Mouse (Mus musculus) stomach, embryonic 15.5 days (tissue): ENCODE measurements around the gene Arx. TPM values are rescaled to one million over a fixed set of nuclear protein-coding genes. Genes with fewer than 3 reads are reported as not detected.
A peak's percentile ranks its signal among the peaks of the same experiment; 100 is the strongest.

Experiments
- ATAC-seq: fragments of 200-750 bp; cut with Nextera tagmentation; 2 replicates; pipeline ENCODE4 v1.8.0; 2017; ENCODE audit warnings: low read depth, moderate number of reproducible peaks, moderate TSS enrichment; ENCODE audit not compliant: insufficient read depth, low FRiP score
- H3K27ac ChIP-seq: fragments of 300-500 bp; sonication (generic); 2 replicates; pipeline ENCODE4 v1.5.1; 2015; ENCODE audit warnings: mild to moderate bottlenecking, inconsistent platforms
- H3K27me3 ChIP-seq: fragments of 300-500 bp; sonication (generic); replicated peaks from 2 replicates; pipeline ENCODE4 v1.6.1; 2015; ENCODE audit warnings: inconsistent platforms
- H3K36me3 ChIP-seq: fragments of 300-500 bp; sonication (generic); 2 replicates; pipeline ENCODE4 v1.6.1; 2015; ENCODE audit warnings: inconsistent platforms
- H3K4me1 ChIP-seq: fragments of 300-500 bp; sonication (generic); 2 replicates; pipeline ENCODE4 v1.6.1; 2015; ENCODE audit warnings: inconsistent platforms
- H3K4me2 ChIP-seq: fragments of 300-500 bp; sonication (generic); 2 replicates; pipeline ENCODE4 v1.6.1; 2015; ENCODE audit warnings: mild to moderate bottlenecking, inconsistent platforms
- H3K4me3 ChIP-seq: fragments of 300-500 bp; sonication (generic); replicated peaks from 2 replicates; pipeline ENCODE4 v1.5.1; 2015; ENCODE audit warnings: inconsistent platforms
- H3K9ac ChIP-seq: fragments of 300-500 bp; sonication (generic); 2 replicates; pipeline ENCODE4 v1.6.1; 2015; ENCODE audit warnings: inconsistent platforms
- H3K9me3 ChIP-seq: fragments of 300-500 bp; sonication (generic); 2 replicates; pipeline ENCODE4 v1.6.1; 2016; ENCODE audit warnings: inconsistent platforms
- WGBS: fragments of 180-500 bp; shearing (Covaris S2); methylation state at CpG from one replicate; pipeline ENCODE4 v1.1.7; 2015; 5-methylcytosine and 5-hydroxymethylcytosine counted together
- polyA plus RNA-seq: library from polyadenylated mRNA; unstranded; fragments of >200 nt; fragmentation: Nextera tagmentation; extraction: Ambion mirVana; gene quantifications from 2 replicates; pipeline ENCODE4 v1.2.1, GENCODE M21; 2015

Arx gene
- polyA plus RNA-seq = 0.49 and 0.66 TPM in 2 replicates

DNA sequence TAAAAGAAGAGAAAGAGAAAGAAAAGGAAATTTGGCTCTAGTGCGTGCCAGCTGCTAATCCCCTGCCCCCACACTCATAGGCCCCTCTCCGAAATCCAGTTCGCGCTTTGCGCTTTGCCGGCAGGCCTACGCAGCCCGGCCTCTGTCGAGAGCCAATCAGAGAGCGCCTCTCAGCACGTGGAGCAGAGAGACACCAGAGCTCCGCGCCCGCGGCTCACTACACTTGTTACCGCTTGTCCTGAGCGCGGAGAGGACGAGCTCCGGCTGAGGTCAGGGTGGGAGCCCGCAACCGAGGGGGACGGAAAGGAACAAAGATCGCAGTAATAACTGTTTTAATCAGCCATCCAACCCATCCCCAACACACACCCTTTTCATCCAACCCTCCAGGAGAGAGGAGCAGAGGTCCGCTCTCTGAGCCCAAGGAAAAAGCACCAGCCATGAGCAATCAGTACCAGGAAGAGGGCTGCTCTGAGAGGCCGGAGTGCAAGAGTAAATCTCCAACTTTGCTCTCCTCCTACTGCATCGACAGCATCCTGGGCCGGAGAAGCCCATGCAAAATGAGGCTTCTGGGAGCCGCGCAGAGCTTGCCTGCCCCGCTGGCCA, at the start of gene Arx:
Gene Arx, plus strand, starts transcription at position 155 of the 603 bp plus-strand sequence.
- 17% methylated on average over 31 of the region's 31 CpGs for WGBS
- H3K4me3 ChIP-seq = no peak within 1 kb of the TSS

DNA sequence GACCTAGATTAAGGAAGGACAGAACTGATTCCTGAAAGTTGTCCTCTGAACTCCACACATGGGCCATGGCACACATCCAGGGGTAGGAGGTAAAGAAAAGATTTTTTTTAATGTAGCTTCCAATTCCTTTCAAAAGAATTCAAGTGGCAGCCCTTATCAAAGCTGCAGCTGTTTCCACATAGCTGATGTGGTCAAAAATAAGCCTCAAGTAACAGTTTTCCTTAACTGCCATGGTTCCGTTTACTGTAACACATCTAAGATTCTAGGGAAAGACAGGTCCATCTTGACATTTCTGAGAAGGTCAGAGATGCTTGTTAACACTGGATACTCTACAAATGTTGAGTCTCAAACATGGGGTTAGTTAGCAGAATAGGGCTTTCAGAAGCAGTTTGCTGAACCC, 34.9 kb upstream of the Arx start:
- ATAC-seq = no peak
- Histone ChIP-seq H3K4me3 (no peak overlapping the region), H3K27ac (no peak overlapping the region), H3K36me3 (no peaks in the 10 kb centered on the region), H3K4me2 (no peak overlapping the region), H3K4me1 (no peaks in the 10 kb centered on the region), H3K9ac (no peak overlapping the region), H3K27me3 (no peaks in the 10 kb centered on the region), H3K9me3 (no peaks in the 10 kb centered on the region)
- 72% methylated on average over 1 of the region's 1 CpGs for WGBS

More for the DNA sequence above, at the start of gene Arx:
- Histone ChIP-seq H3K27me3 (peaks cover 72% of the 10 kb centered on the region), H3K4me2 (peak within 1 kb of the TSS; percentile 16; the same call in 1 of the 2 replicates), H3K9ac (no peak within 1 kb of the TSS), H3K27ac (no peak within 1 kb of the TSS), H3K4me1 (peaks cover 8% of the 10 kb centered on the region), H3K36me3 (no peaks in the 10 kb centered on the region), H3K9me3 (no peaks in the 10 kb centered on the region)
- ATAC-seq = peak; percentile 89

DNA sequence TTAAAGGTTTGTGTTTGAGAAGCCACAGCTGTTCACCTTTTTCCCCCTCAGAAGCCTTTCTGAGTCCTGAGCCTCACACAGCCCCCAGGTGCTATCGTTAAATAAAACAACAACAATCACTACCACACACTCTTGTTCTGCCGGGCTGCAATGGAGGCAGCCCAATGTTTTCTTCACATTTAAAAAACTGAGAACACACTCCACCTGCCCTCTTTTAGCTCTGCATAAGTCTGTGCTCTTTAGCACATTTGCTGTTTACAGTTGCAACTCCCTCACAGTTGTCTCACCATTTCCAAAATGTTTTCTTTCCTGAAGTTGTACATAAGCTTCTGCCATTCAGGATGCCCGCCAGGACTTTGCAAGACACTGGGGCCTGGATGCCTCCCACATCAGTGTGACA, 10.6 kb upstream of the Arx start:
- no peak overlapping the region for H3K4me3 ChIP-seq
- no peaks in the 10 kb centered on the region for H3K9me3 ChIP-seq
- H3K4me2 ChIP-seq = no peak overlapping the region
- no peak for ATAC-seq
- H3K4me1 ChIP-seq = no peaks in the 10 kb centered on the region
- 0 out of 2 replicates have a peak, but pooled peaks cover 12% of the 10 kb centered on the region for H3K27me3 ChIP-seq
- WGBS = 46% methylated on average over 3 of the region's 3 CpGs
- H3K9ac ChIP-seq = no peak overlapping the region
- H3K27ac ChIP-seq = no peak overlapping the region
- no peaks in the 10 kb centered on the region for H3K36me3 ChIP-seq

DNA sequence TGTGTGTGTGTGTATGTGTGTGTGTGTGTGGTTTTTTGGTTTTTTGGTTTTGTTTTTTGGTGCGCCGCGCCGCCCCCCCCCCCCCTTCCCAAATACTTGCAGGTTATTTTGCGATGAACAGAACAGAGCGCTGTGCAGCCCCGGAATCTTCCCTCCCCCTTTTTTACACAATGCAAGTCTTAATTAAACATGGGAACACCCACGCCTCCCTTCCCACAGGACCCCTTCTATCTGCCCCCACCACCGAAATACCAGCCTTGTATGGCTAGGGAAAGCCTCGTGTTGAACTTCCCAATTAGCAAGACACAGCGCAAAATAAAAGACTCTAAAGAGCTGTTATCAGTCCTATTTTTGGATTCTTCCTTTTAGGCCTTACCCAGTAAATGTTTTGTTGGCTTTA, 6.3 kb upstream of the Arx start:
- H3K4me3 ChIP-seq = no peak overlapping the region
- ATAC-seq = no peak
- H3K27ac ChIP-seq = no peak overlapping the region
- no peaks in the 10 kb centered on the region for H3K9me3 ChIP-seq
- no peak overlapping the region for H3K9ac ChIP-seq
- H3K36me3 ChIP-seq = no peaks in the 10 kb centered on the region
- H3K4me2 ChIP-seq = no peak overlapping the region
- H3K4me1 ChIP-seq = no peaks in the 10 kb centered on the region
- 31% methylated on average over 11 of the region's 11 CpGs for WGBS
- peaks cover 36% of the 10 kb centered on the region for H3K27me3 ChIP-seq

DNA sequence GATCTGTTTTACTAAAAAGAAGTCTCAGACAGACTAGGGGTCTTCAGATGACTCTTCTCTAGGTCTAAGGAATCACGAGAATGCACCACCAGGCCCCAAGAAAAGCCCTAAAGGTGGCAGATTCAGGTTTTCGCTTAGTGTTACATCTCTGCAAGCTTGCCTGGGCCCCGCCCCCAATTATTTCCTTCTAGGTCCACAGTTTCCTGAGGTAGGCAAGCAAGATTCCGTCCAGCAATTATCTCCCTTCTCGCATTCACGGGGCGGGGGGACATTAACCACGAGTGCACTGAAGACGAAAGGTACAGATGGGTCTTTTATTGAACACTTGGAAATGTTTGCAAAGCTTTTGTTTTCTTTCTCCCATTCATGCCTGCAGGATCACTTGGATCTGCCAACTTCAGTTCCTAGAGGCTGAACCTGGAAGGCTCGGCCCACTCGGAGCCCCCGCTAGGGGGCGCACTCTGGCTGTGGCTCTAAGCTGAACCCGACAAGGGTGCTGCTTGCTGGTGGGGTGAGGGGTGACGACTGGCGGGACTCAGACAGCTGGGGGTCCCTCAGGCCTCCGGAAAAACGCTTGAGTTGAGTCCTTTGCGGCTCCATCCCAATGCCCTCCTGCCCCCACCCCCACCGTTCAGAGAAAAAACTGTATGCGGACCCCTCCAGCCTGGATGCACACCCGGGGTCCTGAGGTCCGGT, 5.1 kb upstream of the Arx start:
- Histone ChIP-seq H3K9me3 (no peaks in the 10 kb centered on the region), H3K4me1 (no peaks in the 10 kb centered on the region), H3K36me3 (no peaks in the 10 kb centered on the region), H3K27me3 (peaks cover 49% of the 10 kb centered on the region), H3K27ac (no peak overlapping the region), H3K9ac (no peak overlapping the region), H3K4me3 (no peak overlapping the region), H3K4me2 (peak overlapping the region; percentile 23)
- 18% methylated on average over 23 of the region's 23 CpGs for WGBS
- no peak for ATAC-seq

DNA sequence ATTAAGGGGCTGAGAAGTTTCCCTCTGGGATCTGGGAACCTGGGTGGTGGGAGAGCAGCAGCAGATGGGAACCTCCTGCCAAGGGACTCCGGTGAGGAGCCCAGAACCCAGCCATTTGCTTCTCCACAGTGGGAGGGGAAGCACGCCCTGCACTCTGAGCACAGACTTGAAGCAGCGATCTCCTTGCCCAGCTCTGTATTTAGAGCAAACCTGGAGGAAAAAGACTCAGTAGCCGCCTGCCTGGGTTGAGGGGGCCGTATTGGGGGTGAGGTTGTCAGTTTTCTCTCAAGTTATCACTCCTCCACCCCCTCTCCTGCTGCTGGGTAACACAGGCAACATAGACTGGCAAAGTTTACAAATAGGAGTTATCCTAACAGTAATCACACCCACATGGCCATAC, 4.5 kb upstream of the Arx start:
- Histone ChIP-seq H3K9me3 (no peaks in the 10 kb centered on the region), H3K4me3 (no peak overlapping the region)
- ATAC-seq = no peak

DNA sequence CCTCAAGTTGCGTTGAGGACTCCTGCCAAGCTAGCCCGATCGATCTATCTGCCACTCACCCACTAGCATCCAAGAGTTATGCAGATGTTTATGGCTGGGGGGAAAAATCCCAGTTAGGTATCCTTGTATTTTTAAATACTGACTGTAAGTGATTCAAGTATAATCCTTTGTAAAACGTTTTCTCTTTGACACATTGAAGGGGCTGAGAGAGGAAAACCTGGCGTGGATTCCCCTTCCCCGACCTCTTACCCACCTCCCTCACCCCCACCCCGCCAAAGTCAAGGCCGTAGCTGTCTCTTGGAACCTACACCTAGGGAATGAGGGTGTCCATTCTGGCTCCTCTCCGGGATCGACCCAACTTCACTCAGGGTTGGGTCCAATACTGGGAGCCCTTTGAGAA, 1.2 kb upstream of the Arx start:
- Histone ChIP-seq H3K27ac (no peak overlapping the region), H3K9me3 (no peaks in the 10 kb centered on the region), H3K4me1 (peaks cover 8% of the 10 kb centered on the region), H3K4me2 (no peak overlapping the region), H3K4me3 (no peak overlapping the region), H3K27me3 (peaks cover 72% of the 10 kb centered on the region), H3K9ac (no peak overlapping the region), H3K36me3 (no peaks in the 10 kb centered on the region)
- ATAC-seq = no peak
- 15% methylated on average over 10 of the region's 10 CpGs for WGBS

More for the DNA sequence above, 4.5 kb upstream of the Arx start:
- Histone ChIP-seq H3K9ac (no peak overlapping the region), H3K4me2 (peak overlapping the region; percentile 23), H3K4me1 (no peaks in the 10 kb centered on the region; the same call in 1 of the 2 replicates), H3K27ac (no peak overlapping the region), H3K36me3 (no peaks in the 10 kb centered on the region), H3K27me3 (peaks cover 54% of the 10 kb centered on the region)
- 27% methylated on average over 5 of the region's 5 CpGs for WGBS

DNA sequence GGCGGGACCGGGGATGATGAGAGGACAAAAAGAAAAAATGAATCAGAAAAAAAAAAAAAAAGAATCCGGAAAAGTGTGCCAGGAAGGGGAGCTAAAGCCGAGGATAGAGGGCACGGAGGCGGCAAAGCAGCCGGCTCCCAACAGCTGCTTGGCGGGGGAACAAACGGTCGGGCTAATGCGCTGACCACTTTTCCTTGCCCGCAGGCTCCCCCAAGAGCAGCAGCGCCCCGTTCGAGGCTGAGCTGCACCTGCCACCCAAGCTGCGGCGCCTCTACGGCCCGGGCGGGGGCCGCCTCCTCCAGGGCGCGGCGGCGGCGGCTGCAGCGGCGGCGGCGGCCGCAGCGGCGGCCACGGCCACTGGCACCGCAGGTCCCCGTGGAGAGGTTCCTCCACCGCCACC, 2.1 kb downstream of the Arx start:
- H3K4me2 ChIP-seq = peak overlapping the region; percentile 54
- no peak for ATAC-seq
- 21% methylated on average over 28 of the region's 37 CpGs for WGBS

DNA sequence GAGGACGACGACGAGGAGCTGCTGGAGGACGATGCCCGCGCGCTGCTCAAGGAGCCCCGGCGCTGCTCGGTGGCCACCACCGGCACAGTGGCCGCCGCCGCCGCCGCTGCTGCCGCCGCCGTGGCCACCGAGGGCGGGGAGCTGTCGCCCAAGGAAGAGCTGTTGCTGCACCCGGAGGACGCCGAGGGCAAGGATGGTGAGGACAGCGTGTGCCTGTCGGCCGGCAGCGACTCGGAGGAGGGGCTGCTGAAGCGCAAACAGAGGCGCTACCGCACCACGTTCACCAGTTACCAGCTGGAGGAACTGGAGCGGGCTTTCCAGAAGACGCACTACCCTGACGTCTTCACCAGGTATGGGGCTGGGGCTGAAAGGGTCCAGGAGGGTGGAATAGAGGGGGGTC, 2.8 kb downstream of the Arx start:
- Histone ChIP-seq H3K36me3 (no peaks in the 10 kb centered on the region), H3K9ac (no peak overlapping the region), H3K4me3 (peak overlapping the region; percentile 28), H3K27me3 (peaks cover 81% of the 10 kb centered on the region), H3K4me1 (peaks cover 8% of the 10 kb centered on the region), H3K27ac (no peak overlapping the region), H3K9me3 (no peaks in the 10 kb centered on the region), H3K4me2 (peak overlapping the region; percentile 54)
- ATAC-seq = no peak
- WGBS = 6% methylated on average over 37 of the region's 37 CpGs

More for the DNA sequence above, 2.1 kb downstream of the Arx start:
- Histone ChIP-seq H3K9me3 (no peaks in the 10 kb centered on the region), H3K4me1 (peaks cover 8% of the 10 kb centered on the region), H3K9ac (no peak overlapping the region), H3K36me3 (no peaks in the 10 kb centered on the region), H3K4me3 (peak overlapping the region; percentile 28), H3K27me3 (peaks cover 76% of the 10 kb centered on the region), H3K27ac (no peak overlapping the region)

DNA sequence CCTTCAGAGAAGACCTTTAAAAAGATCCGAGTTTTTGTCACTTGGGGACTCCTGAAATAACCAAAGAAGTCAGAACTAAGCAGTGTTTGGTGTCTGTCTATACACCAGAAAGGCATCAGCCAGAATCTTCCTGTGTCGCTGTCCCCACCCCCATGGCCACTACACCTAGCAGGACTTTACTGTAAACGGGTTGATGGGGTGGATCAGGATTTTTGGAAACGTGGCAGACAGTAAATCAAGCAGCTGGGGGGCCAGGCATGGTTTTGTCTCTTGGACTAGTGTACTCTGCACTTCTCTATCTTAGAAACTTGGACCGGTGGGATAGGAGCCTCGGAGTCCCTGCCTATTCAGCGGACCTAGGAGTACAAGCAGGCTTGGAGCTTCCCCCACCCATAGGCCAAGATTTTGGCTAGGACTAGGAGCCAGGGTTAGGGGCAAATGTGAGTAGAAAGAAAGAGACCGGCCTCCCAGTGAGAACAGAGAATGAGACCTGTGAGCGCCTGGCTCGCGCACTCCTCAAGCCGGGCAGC, 3.7 kb downstream of the Arx start:
- no peak overlapping the region for H3K4me3 ChIP-seq
- H3K27me3 ChIP-seq = peaks cover 82% of the 10 kb centered on the region
- no peak overlapping the region for H3K27ac ChIP-seq
- H3K36me3 ChIP-seq = no peaks in the 10 kb centered on the region
- H3K9ac ChIP-seq = no peak overlapping the region
- no peak for ATAC-seq
- peaks cover 8% of the 10 kb centered on the region for H3K4me1 ChIP-seq
- 14% methylated on average over 12 of the region's 12 CpGs for WGBS
- no peak overlapping the region for H3K4me2 ChIP-seq
- no peaks in the 10 kb centered on the region for H3K9me3 ChIP-seq

DNA sequence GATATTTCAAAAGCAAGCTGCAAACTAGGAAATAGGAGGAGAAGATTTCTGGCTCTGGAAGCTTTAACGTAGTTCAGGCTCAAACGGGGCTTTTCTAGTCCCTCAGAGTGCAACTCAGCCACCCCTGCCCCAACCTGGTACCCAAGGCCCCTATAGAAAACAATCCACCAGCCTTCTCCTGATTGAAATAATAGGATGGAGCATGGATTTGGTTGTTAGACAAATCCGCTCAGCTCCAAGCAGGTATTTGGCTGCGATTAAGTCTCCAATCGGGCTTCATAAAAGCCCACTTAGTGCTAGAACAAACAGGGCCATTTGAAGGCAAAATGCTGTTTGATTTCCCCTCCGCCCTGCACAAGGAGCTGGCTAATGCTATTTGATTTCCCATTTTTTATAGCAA, 5.8 kb downstream of the Arx start:
- Histone ChIP-seq H3K4me1 (peaks cover 9% of the 10 kb centered on the region; the same call in 1 of the 2 replicates), H3K9me3 (no peaks in the 10 kb centered on the region), H3K4me3 (no peak overlapping the region), H3K27me3 (peaks cover 74% of the 10 kb centered on the region), H3K9ac (no peak overlapping the region), H3K36me3 (no peaks in the 10 kb centered on the region), H3K4me2 (no peak overlapping the region), H3K27ac (no peak overlapping the region)
- no peak for ATAC-seq
- WGBS = 19% methylated on average over 6 of the region's 6 CpGs

DNA sequence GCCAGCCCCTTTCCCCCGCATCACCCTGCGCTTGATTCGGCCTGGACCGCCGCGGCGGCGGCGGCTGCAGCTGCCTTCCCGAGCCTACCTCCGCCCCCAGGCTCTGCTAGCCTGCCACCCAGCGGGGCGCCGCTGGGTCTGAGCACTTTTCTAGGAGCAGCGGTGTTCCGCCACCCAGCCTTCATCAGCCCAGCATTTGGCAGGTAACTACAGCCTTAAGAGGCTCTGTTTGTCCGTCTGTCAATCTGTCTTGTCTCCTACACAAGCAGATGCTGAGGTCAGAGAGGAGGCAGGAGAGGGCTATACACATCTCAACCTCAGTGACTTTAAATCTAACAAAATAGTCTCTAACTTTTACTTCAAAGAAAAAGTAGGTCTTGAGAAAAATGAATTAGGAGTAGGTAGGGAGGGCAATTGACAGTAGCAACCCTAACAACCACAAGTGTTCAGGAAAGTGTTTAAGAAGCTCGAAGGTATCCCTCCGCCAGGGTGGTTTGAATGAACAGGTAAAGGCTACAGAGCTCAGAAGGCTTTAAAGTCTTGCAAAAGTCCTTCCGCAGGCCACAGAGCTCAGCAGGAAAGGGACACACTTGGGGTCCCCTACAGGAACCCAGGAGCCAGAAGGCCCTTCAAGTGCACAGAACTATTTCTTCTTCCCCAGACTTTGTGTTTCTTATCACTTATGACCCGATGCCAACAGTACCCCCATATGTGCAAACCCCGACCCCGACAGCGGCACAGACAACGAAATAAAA, 8.7 kb downstream of the Arx start:
- H3K4me2 ChIP-seq = no peak overlapping the region
- no peaks in the 10 kb centered on the region for H3K36me3 ChIP-seq
- 0 out of 2 replicates have a peak, but pooled peaks cover 2% of the 10 kb centered on the region for H3K4me1 ChIP-seq
- no peak for ATAC-seq
- peaks cover 70% of the 10 kb centered on the region for H3K27me3 ChIP-seq
- no peak overlapping the region for H3K9ac ChIP-seq
- no peaks in the 10 kb centered on the region for H3K9me3 ChIP-seq
- no peak overlapping the region for H3K27ac ChIP-seq
- 26% methylated on average over 25 of the region's 25 CpGs for WGBS
- H3K4me3 ChIP-seq = no peak overlapping the region
